Mouse (Mus musculus) embryo, embryonic 10.5 days (tissue): ENCODE measurements at regions not wholly inside any gene's neighbourhood (a gene's known extent, or its start where the extent isn't known, plus 50 kb on each side); places are given as distances from the start of the nearest gene placed in this dataset.

Experiments
- DNase-seq: peaks from one replicate; pipeline ENCODE4 v3.0.0-alpha.2; 2015; ENCODE audit warnings: low spot score

DNA sequence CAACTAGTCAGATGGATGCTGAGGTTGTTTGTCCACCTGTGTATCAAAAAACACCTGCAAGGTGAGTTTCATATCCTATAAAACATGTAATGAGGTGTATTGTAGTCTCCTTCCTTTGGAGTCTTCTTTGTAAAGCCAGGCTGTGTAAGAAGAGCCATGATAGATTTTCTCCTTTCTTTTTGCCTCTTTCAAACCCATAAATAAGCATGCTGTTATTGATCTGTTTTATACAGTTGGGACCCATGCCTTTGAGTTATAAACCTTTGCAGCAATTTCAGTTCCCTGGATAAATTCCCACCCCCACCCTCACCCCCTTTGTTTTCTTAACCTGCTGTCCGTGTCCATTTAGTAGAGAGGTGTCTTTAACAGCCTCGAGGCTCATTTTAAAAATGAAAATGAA lies 131.0 kb upstream of the Rgs17 start:
- DNase-seq = no peak

DNA sequence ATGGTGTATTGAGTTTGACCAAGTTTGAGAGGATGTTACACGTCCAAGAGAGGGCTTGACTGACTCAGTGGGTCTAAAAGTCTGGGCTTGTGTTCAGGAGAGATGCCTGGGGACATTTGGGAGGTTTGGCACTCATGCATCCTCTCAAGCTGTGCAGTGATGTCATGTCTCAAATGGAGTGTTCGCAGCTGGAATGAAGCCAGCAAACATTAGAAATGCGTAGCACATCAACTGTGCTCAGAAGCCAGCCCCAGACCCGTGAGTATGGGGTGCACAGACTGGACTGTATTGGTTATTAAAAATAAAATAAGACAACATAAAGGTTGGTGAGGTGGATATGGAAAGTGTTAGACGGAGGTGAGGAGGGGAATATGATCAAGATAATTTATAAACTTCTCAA lies 121.2 kb upstream of the Rgs17 start:
- DNase-seq = no peak

DNA sequence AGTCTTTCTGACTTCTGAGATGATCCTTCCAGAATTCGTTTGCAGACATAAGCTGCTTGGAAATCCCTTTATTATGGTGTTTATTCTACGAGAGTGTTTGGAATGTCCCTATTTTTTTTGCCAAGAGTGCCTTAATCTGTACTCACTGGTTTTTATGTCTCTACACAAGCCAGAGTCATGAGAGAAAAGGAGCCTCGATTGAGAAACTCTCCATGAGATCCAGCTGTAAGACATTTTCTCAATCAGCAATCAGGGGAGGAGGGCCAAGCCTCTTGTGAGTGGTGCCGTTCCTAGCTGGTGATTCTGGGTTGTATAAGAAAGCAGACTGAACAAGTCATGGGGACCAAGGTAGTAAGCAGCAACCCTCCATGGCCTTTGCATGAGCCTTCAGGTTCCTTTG lies 117.6 kb upstream of the Rgs17 start:
- no peak for DNase-seq

DNA sequence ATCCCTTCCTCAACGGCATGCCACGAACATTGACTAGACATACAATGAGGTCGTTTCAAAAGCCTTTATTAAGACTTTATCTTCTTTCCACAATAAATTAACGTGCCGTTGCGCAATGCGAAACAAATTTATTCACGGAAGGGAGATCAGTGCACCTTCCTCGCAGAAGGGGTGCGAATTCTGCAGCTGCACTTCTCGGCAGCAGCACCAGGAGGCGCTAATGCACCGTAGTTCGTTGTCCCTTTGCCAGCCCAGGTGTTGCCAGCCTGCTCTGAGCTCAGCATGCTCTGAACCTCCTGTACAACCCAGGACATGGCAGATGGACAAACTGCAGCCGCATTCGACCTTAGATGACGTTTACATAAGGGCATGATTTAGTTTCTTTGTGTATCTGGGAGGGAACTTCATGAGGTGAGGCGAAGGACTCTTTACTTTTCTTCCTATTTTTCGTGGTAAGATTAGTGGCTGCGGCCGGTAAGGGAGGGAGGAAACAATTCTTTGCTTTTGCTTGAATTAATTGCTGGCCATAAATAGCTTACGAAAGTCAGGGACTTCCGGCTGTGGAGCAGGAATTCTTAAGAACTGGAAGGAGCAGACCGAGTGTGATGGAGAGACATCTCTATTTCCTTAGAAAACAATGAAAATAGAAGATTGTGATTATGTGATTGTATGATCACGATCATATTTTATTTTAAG lies 113.7 kb upstream of the Rgs17 start:
- DNase-seq = peak; percentile 80

DNA sequence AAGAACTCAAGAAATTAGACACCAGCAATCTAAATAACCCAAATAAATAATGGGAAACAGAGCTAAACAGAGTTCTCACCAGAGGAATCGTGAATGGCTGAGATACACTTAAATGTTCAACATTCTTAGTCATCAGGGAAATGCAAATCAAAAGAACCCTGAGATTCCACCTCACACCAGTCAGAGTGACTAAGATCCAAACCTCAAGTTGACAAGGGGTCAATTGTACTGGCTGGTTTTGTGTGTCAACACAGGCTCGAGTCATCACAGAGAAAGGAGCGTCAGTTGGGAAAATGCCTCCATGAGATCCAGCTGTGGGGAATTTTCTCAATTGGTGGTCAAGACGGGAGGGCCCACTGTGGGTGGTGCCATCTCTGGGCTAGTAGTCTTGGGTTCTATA lies 110.3 kb upstream of the Rgs17 start:
- DNase-seq = no peak

DNA sequence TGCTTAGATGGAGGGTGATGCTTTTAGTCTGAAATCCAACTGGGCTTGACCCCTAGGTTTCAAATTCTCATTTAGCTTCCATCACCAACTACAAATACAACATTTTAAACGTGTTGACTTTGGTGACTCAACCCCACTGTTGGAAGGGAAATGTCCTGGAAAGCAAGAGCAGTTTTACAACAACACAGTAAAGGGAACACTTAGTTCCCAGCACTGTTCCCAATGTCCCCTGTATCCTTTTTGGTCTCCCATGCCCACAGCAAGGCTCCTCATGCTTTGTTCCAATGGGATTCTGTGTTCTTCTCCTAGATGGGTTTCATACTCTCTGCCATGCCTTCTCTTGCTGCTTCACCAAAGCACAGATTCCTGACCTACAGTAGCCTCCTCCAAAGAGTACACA lies 105.4 kb upstream of the Rgs17 start:
- DNase-seq = no peak

DNA sequence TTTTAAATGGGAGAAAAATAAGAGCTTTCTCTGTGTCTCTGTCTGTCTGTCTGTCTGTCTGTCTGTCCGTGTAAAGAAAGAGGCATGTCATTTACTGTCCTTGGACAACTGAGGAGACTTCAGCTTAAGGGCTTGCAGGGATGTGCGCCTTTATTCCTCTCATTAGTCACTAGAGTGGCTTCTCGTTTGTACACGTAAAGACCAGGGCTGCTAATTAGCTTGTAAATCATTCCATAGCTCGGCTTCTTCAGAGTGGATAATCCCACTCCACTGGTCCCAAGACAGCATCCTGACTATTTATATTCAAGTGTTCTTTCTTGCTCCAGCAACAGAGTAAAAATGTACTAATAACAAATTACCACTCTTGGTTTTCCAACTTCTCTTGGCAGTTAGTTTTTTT lies 104.1 kb upstream of the Rgs17 start:
- no peak for DNase-seq

DNA sequence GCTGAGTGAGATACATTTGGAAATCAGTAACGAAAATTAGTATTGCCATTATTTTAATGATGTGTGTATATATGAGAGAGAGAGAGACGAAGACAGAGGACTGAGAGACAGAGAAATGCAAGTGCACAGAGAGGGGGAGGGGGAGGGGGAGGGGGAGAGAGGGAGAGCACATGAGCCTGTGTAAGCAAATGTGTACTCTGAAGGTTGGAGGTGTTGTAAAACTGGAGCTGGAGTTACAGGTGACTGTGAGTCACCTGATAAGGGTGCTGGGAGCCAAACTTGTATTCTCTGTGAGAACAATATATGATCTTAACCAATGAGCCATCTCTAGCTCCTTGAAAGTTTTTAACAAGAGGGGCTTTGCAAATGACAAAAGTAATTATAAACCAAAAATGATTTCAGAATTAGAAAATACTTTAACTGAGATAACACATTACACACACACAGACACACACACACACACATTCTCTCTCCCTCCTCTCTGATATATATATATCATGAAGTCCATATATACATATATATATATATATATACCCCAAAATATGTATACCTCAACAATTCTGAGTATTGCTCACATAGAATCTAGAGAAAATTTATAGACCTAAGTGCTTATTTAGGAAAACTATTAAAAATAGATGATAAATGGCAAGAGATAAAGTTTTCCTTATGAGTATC lies 100.5 kb upstream of the Rgs17 start:
- no peak for DNase-seq

DNA sequence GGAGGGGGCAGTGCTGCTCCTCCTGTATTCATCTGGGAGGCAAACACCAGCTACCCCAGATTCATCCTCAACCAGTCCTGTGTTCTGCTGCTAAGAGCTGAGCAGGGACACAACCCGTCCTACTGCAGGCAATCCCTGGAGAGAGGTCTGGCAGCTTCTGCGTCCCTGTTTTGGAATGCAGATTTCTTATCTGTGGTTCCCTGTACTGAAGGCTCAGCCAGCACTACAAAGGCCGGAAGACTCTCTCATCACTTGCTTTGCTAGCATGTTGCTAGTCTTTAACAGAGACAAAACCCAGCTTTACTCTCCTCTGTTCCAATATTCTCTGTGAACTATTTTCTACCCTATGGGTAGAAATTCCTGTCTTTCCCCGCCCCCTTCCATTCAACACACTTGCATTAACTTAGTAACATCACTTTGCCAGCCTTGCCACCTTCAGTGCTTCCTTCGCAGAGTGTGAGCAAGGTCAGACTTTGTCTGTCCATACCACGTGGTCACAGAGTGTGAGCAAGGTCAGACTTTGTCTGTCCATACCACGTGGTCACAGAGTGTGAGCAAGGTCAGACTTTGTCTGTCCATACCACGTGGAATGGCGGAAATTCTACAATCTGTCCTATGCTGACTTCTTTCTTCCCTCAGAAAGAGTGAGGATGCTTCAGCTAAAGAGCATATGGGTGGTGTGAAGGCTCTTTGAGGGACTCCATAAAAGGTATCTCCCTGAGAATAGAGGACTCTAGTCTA lies 98.9 kb upstream of the Rgs17 start:
- no peak for DNase-seq

DNA sequence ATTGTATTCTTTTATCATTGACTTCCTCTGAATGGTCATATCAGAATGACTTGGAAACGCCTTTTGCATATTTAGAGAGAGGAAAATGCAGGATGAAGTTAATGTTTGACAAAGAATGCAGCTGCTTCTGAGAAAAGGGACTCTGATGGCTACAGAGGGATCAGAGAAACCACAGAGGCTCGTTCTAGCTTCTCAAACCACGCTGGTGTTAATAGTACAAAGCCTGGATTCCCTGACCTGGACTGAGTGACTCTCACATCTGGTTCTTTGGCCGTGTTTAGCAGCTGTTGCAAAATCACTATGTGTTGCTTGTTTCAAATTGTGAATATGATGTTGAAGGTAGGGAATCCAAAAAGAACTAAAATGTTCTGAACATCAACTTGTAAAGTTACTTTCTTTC lies 91.5 kb upstream of the Rgs17 start:
- no peak for DNase-seq

DNA sequence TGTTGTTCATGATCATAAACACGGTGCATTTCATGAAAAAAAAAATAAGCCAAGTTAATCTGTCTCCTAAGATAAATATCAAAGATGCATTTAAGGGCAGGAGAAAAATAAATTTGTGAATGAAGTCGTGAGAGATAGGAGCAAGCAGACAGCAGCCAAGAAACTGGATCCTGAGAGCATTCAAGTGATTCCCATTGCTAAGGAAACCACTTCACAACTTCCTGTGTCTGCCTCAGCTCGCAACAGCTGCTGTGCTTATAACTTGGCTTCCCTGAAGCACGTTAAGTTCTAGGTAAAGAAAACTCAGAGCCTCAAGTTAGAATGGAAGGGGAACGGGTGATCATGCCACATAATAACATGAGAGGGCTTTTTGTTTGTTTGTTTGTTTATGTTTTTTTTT lies 89.3 kb upstream of the Rgs17 start:
- DNase-seq = no peak

DNA sequence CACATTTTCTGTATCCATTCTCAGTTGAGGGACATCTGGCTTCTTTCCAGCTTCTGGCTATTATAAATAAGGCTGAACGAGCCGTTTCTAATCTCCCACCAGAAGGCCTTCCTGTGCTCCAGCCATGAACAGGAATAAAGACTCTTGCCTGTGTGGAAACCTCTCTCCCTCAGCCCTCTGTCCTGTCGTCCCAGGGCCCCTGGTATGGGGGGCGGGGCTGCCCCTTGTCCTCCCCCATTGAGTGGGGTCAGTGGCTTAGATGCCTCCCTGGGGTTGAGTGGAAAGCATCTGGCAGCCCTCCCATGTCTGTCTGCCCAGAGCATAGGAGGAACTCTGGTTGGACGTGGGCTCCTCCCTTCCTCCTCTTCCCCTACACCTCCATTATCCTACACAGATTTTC lies 88.8 kb upstream of the Rgs17 start:
- DNase-seq = no peak

DNA sequence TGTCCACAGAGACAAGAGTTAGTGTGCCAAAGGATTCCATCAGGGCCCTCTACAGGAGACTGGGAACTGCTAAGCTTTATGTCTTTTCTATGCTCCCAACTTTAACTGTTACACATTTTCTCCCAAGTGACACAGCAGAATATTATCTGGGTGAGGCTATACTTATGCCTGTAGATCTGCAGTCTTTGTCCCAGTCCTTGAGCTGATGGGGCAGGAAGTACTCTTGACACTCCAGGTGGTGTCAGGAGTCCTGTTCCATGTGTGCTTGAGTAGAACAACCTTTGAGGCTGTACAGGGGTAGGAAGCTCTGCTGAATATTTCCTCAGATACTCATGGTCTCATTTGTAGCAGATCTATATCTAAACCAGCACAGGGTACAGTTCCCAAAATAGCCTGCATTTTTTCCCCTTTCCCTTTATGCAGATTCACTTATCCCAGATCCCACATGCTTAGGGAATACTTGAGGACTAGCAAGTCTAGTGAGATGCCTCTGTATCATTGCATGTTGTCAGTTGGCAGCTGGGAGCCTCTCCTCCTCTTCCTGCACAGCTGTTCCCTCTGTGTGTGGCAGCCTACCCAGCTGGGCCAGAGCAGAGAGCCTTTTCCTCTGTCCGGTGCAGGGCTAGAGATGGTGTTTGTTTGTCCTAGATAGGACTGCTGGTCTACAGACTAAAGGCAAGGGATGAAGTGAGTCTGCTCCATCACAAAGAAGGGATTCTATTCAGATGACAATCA lies 85.2 kb upstream of the Rgs17 start:
- no peak for DNase-seq

DNA sequence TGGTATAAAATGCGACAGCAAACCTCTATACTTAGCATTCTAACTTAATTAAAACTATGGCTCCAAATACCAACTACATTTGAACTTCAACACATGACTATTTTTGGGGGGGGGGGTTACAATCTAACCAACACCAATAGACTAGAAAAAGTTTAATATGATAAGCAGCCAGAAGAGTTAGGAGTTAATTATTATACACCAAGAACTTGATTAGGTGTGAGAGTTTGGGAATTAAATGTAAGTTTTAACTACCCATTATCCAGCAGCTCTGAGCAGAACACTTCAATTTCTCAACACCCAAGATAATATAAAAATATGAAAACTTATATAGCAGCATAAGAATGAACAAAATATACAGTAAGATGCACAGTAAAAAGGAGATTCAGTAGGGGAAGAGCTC lies 59.2 kb upstream of the Rgs17 start:
- DNase-seq = no peak

DNA sequence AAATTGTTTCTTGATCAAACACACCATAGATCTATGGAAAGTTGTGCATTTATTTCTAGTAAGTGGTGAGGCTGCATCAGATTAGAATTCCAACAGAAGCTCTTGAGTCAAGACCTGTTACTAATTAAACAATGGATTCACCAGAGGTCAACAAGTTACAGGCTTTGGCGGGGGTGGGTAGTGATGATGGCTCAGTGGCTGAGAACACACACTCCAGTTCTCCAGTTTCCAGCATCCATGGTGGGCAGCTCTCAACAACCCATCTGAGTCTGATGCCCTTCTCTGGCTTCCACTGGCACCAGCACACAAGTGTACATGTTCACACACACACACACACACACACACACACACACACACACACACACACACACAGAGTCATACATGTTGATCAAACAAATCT lies 56.3 kb upstream of the Rgs17 start:
- no peak for DNase-seq
